Mouse (Mus musculus) cerebellum, postnatal 10 days (tissue): ENCODE data around the gene Gm1113.

Source experiments
- DNase-seq, 2 experiments: peaks; one replicate each; pipeline ENCODE4 v3.0.0; 2021; ENCODE audit warnings: mixed read lengths in 2 of 2

Gm1113 gene

GRCm38 (mm10) chr9:35518169-35518568, at the start of gene Gm1113:
Gm1113 (minus strand) TSS chr9:35518269.
- no peak for DNase-seq

- DNase-seq = no peak
Observed at GRCm38 (mm10) chr9:35564536-35565240, 46.6 kb upstream of the Gm1113 start.

GRCm38 (mm10) chr9:35561583-35561982, 43.5 kb upstream of the Gm1113 start:
- DNase-seq = no peak

- no peak for DNase-seq
Observed at GRCm38 (mm10) chr9:35561076-35561475, 43.0 kb upstream of the Gm1113 start.

GRCm38 (mm10) chr9:35559009-35559890, 41.2 kb upstream of the Gm1113 start:
- DNase-seq = peak; percentile 94 to 95

- peak; percentile 92 to 93 for DNase-seq
Observed at GRCm38 (mm10) chr9:35558257-35559008, 40.4 kb upstream of the Gm1113 start, which contains the start of the genes Ddx25 and Pus3. Ddx25 (minus strand) TSS chr9:35558528. Pus3 (plus strand) TSS chr9:35558595.

GRCm38 (mm10) chr9:35556494-35557102, 38.5 kb upstream of the Gm1113 start:
- no peak for DNase-seq

- DNase-seq = no peak
Observed at GRCm38 (mm10) chr9:35548455-35548854, 30.4 kb upstream of the Gm1113 start.

GRCm38 (mm10) chr9:35546745-35547144, 28.7 kb upstream of the Gm1113 start:
- no peak for DNase-seq

- no peak for DNase-seq
Observed at GRCm38 (mm10) chr9:35545704-35546103, 27.6 kb upstream of the Gm1113 start.

- DNase-seq = no peak
Observed at GRCm38 (mm10) chr9:35544666-35545065, 26.6 kb upstream of the Gm1113 start.

GRCm38 (mm10) chr9:35543099-35543860, 25.2 kb upstream of the Gm1113 start:
- DNase-seq = no peak

- DNase-seq = no peak
Observed at GRCm38 (mm10) chr9:35541941-35542340, 23.9 kb upstream of the Gm1113 start.

GRCm38 (mm10) chr9:35541488-35541887, 23.4 kb upstream of the Gm1113 start:
- DNase-seq = peak; percentile 93 to 97

GRCm38 (mm10) chr9:35541024-35541423, 23.0 kb upstream of the Gm1113 start:
- DNase-seq = no peak

- peak; percentile 40 to 41 for DNase-seq
Observed at GRCm38 (mm10) chr9:35539001-35539750, 21.1 kb upstream of the Gm1113 start.

GRCm38 (mm10) chr9:35535876-35536275, 17.8 kb upstream of the Gm1113 start:
- no peak for DNase-seq

GRCm38 (mm10) chr9:35535110-35535509, 17.0 kb upstream of the Gm1113 start:
- DNase-seq = peak; percentile 79 to 82

GRCm38 (mm10) chr9:35533266-35533665, 15.2 kb upstream of the Gm1113 start:
- no peak for DNase-seq

- no peak for DNase-seq
Observed at GRCm38 (mm10) chr9:35529796-35530195, 11.7 kb upstream of the Gm1113 start.

GRCm38 (mm10) chr9:35529141-35529540, 11.1 kb upstream of the Gm1113 start:
- no peak for DNase-seq
